Mouse (Mus musculus): ENCODE data around the gene Cyp4b1. TPM values are rescaled to one million over a fixed set of nuclear protein-coding genes. Genes with fewer than 3 reads are reported as not detected.
"Not testable (repeated sequence)": the region's sequence is repeated elsewhere in the genome, so short reads cannot be mapped to it uniquely, and the experiment has no call there.

Gene Cyp4b1
- 32.9 and 138 TPM in 2 replicates for polyA plus RNA-seq (2012; rRNA removed)

DNA sequence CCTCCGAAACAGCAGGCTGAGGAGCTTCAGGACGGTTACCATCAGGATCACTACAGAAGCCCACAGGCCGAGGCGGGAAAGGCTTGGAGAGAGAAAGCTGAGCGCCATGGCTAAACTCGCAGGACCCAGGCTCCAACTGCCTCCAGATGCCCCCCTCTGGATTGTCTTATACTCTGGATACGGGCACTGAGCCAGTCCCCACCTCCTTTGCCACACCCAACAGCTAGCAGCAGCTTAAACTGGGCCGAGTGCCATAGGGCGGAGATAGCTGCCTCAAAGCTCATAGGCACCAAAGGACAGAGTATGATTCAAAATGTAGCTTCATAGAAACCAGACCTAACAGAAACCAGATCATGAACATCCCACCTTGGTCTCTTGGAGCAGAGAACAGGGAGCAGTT lies at the start of gene Cyp4b1:
Cyp4b1 (minus strand) TSS at position 144 of the 400 bp plus-strand sequence.
- WGBS: 35% methylated on average over 9 of the region's 9 CpGs
- DNase-seq (ENCODE audit: low read depth, low spot score): peak; percentile 62

DNA sequence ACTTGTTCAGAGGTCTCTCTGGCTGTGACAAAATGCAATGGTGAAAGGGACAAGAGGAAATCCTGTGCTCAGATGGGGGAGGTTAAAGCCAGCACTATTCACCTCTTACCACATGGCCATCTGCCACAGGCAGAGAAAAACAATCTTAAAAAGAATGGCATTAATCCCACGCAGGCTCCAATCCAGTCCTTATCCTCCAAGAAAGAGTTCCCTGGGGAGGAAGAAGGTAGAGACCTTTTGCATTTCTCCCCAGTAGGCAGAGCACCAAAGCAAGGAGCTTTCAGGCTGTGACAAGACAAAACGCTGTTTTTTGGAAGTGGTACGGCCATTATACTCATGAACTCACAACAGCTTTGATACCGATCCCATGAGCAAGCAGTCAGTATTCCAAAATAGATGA lies 38.8 kb upstream of the Cyp4b1 start:
- DNase-seq (ENCODE audit: low read depth, low spot score): no peak
- WGBS: 66% methylated on average over 4 of the region's 4 CpGs

DNA sequence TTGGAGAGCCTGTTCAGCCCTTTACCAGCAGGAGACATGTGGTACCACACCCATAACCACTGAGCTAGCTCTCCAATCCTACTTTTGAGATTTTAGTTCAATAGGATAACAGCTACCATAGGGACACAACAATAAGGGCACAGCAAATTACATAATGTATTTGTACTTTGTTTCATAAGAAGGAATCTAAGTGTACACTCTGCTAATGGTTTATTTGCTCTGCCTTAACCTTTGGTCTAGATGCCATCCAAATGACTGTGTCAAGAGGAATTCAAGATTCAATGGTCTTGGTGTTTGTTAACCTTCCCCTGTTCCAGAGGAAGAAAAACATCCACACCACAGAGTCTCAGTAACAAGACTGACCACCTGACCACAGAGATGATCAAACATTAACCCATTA lies 11.7 kb upstream of the Cyp4b1 start:
- peak; percentile 59 for DNase-seq (ENCODE audit: low read depth, low spot score)

DNA sequence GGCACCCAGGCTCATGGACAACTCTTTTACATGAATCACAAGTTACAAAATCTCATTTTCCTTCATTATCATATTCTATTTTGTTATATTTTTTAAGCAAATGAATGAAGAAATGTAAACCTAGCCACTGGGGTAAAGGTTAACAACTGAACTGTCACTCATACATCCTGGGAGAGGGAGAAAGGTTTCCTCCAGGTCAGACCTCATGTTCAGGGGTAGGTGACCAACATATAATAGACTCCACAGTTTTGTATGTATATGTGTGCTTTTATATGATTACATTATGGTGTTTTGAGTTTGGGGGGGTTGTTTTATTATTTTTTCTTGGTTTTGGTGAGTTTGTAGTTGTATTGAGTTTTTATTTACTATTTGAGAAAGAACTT lies 10.3 kb upstream of the Cyp4b1 start:
- DNase-seq (ENCODE audit: low read depth, low spot score): no peak

DNA sequence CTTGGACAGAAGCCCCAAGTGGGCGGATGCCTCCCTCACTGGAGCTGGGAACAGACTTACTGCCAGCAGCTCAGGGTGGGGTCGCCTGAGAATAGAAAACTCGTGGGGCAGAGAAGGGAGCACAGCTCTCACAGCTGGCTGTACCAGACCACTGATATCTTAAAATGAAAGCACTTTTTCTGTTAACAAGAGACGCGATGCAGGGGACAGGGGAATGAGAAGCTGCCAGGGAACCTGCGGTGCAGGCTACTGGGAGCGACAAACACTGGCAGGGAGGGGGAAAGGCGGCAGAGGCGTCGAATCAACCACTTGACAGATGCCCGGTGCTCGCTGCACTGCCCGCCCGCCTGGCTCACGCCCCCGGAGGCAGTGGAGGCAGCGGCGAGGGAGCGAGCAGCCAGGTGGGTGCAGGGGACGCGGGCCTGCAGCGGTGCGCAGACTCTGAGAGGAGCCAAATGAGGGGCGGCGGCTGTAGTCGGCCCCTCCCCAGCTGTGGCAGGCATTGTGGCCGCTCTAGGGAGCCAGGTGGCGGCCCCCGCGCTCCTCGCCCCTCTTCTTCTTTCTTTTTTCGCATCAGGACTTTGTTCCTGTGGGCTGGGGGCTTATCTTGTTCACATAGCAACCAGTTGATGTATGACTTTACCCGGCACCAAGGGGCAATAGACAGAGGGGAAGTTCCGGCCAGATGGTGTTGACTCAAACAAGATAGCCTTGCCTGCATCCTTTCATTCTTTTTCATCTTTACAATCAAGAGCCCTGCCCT lies 9.8 kb upstream of the Cyp4b1 start:
- WGBS: 2% methylated on average over 33 of the region's 34 CpGs
- no peak for DNase-seq (ENCODE audit: low read depth, low spot score)

DNA sequence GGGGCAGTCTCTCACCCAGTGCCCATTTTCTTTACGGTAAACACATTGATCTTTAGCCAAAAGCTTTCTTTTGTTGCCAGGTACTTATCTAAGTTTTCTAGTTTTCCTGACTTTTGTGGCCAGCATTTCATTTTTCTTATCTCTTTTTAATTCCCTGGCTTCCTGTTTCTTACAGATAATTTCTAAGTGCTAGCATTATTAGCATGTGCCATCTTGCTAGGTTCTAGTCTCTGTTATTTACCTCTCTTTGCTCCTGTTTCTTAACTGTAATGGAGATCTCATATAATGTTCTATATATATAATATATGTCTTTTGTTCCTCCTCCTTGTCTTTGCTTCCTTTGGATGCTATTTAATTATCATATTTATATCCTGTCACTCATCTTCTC lies 9.0 kb upstream of the Cyp4b1 start:
- 75% methylated on average over 1 of the region's 1 CpGs for WGBS
- not testable (repeated sequence) for DNase-seq (ENCODE audit: low read depth, low spot score)

DNA sequence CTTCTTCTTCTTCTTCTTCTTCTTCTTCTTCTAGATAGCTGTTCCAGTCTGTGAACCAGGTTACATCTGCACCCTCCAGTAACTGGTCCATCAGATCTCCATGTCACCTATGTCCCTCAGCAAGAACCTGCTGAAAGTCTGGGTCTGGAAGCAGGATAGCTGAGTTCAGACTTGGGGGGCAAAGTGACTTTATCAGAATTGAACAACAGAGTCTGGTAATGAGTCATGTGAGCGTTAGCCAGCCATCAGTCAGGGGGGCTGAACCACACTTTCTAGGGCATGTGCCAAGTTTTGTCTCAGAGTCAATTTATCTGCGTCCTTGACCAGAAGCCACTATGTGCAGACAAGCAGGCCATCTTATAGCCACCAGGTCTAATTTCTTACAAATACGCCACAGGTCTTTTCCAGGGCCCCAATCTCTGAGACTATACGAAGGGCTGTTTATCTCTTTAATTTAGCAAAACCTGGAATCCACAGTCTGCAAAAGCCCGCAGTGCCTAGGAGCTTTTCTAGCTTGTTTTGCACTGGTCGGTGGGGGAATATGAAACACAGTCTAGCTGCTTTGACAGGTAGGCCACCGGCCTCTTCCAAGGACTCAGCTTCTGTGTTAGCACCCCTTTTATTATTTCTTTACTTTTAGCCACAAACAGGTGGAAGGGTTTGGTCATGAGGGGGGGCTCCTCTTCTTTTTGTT lies 8.5 kb upstream of the Cyp4b1 start:
- DNase-seq (ENCODE audit: low read depth, low spot score): not testable (repeated sequence)
- WGBS: 81% methylated on average over 7 of the region's 7 CpGs

DNA sequence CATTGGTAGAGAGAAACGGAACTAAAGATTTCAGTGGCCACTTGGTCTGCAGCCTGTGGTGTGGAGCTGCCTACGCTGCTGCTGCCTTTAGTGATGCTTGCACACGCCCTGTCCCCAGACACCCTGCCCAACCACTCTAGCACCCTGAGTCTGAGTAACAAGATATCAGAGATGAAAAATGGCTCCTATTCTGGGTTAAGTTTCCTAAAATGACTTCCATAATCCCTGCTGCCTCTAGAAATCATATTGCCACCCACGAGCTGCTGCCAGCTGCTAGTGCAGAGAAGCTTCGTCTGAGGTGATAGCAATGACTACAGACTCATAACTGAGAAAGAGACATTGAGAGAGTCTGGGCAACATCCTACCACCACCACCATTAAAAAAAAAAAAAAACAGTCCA lies 3.3 kb upstream of the Cyp4b1 start:
- DNase-seq (ENCODE audit: low read depth, low spot score): no peak
- WGBS: 90% methylated on average over 5 of the region's 5 CpGs

DNA sequence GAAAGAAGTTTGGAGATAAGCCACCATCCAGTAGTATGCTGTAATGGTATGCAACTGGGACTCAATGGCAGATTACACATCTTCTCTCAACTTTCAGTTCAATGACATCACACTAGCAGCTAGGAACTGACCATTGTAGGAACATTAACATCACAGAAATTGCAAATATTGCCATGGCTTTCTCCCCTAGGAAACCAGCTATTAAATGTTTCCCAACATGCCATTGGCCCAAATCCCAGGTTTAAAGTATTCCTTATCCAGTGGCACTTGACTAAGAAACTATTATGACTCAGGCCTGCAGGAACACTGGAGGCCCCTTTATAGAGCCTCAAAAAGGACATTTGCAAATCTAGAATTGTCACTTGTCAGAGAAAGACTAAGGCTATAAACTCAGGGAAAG lies 1.8 kb upstream of the Cyp4b1 start:
- no peak for DNase-seq (ENCODE audit: low read depth, low spot score)

DNA sequence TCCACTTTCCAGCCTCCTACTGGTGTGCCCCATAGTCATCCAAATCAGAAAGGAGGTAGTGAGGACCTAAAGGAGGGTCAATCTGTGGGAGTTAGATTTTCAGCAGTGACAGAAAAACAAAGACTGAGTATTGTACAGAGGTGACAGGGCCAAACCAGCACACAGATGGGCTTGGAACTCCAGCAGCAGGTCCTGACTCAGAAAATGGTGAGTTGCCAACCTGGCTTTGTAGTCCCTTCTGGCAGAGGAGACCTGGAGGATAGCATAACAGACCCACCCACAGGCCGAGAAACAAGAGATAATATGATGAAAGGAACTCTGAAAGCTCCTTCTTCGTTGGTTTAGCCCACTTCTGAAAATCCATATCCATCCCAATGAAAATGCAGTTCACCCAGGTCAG lies 1.2 kb upstream of the Cyp4b1 start:
- WGBS: 73% methylated on average over 2 of the region's 2 CpGs
- DNase-seq (ENCODE audit: low read depth, low spot score): no peak

DNA sequence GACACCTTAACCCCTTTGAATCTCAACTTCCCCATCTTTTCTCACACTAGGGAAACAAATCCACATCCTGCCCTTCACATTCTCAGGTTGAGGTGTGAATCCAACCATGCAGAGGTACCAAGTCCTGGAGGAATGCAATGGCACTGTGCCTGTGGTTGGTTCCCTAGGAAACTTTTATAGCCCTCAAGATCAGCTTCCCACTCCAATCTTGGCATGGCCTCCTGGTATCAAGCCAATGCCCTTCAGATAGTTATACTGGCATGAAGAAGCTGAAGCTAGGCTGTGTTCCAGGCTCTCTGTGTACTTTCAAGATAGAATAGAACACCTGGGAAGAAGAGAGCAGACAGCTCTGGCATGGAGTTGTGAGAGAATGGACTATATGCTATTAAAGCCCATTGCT lies 2.2 kb downstream of the Cyp4b1 start:
- peak; percentile 68 for DNase-seq (ENCODE audit: low read depth, low spot score)

DNA sequence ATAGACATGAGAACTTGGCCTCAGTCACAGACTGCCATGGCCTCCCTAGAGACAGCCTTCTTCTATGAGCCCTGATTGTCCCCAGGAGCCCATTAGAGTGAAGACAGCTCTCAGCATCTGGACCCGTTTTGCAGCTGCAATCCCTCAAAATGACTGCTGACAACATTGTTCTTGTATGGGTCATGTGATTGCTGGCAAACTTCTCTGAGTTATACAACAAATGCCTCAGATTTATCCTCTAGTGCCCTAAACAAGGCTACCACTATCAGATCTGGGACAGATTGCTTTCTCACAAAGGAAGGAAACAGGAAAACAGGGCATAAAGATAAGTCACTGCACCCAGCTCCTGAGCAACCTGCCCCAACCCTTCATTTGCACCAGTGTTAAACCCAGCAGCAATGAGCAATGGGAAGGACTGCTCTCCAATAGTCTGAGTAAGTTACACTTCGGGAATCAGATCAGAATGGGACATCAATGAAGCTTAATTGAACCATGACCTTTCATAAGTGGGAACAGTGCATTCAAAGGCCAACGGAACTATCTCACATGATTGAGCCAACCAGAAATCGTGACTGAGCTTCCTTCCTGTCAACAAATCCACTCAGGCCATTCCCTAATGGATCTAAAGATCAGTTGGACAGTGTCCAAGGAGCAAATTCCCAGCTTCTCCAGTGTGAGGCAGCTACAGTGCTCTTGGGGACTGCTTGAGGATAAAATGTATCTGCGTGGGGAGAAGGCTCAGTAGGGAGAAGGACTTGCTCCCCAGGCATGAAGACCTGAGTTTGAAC lies 4.4 kb downstream of the Cyp4b1 start:
- 17% methylated on average over 5 of the region's 5 CpGs for WGBS
- DNase-seq (ENCODE audit: low read depth, low spot score): no peak

DNA sequence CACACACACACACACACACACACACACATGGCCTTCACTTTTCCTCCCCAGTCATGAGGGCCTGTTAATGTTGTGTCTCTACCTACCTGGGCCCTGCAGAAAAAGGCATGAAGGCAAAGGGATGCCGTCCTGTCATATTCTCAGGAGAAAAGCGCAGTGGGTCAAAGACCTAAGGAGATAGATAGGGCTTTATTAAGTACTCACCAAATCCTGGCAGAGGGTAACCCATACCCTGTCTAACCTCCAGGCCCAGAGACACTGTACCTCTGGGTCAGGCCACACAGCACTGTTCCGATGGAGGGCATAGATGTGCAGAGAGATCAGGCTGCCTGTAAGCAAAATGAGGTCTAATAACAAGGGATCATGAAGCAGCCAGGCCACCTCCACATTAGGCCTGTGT lies 22.0 kb downstream of the Cyp4b1 start:
- WGBS: 86% methylated on average over 3 of the region's 3 CpGs
- DNase-seq (ENCODE audit: low read depth, low spot score): not testable (repeated sequence)

DNA sequence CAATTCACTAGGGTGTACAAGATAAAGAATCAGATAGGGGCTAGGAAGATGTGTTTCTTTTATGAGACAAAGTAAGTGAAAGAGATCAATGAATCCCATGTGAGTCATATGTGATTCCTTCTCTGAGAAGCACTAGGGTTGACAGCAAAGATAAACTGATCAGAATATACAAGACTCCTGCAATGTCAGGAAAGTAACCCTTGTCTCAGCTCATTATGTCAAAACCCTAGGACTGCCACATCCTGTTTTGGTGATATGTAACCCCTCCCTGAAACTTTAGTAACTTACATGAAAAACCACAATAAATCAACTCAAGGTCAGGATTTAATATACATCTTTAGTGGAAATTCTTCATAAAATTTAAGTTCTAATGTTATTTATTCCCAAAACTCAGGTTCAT lies 33.5 kb downstream of the Cyp4b1 start:
- no peak for DNase-seq (ENCODE audit: low read depth, low spot score)

DNA sequence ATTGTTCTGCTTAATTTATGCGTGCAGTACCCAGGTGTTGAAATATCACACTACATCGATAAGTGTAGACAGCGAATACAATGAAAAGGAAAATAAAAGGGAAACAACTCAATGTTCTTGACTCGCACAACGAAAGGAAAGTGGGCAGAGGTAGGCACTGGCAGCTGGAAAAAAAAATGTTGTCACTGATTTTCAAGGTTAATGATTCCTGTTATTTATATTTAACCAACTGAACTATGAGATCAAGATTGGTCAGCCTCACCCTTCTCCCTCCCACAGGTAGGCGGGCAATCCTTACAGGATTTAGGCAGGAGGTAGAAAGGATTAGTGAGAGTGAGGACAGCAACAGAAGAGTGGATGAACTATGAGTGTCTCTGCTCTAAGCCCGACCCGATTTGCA lies 46.9 kb downstream of the Cyp4b1 start, which contains the start of gene Cyp4a32:
Cyp4a32 (plus strand) TSS at position 359 of the 400 bp plus-strand sequence.
- WGBS: 86% methylated on average over 8 of the region's 8 CpGs
- not testable (repeated sequence) for DNase-seq (ENCODE audit: low read depth, low spot score)

DNA sequence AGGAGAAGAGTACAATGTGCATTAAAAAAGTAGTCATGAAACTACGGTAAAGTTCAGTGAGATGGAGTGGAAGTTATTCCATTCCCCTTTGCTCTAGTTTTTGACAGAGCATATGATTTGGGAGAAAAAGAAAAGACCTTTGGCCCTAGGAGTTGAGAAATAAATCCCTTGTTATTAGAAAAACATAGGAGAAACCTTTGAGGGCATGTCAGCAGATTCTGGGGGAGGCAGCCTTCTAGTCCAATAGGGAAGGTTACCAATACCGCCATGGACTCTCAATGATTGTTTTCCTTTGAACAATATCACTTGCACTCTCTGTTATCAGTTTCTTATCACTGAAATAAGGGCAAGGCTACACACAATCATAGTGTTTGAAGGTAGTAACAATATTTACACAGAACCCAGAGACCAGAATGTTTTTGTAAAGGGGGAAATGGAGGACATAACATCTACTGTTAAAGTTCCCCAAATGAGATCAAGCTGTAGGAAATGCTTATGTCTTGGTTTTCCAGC lies 50.6 kb downstream of the Cyp4b1 start:
- DNase-seq (ENCODE audit: low read depth, low spot score): no peak
- 48% methylated on average over 2 of the region's 2 CpGs for WGBS

DNA sequence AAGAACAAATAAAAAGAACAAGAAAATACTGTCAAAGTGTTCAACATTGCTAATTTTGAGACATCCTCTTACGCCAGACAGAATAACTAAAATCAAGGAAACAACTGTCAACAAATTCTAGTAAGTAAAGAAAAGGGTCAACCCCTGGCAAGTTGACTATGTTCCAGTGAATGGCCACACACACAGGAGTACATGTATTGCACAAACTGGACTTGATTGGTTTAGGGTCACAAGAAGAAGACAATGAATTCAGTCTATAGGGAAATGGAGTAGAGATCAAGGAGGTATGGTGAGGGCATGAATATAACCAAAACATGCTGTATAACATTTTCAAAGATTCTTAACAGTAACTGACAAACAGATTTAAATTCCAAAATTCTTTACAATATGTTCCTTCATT lies 51.2 kb downstream of the Cyp4b1 start:
- WGBS: 86% methylated on average over 1 of the region's 1 CpGs
- no peak for DNase-seq (ENCODE audit: low read depth, low spot score)

DNA sequence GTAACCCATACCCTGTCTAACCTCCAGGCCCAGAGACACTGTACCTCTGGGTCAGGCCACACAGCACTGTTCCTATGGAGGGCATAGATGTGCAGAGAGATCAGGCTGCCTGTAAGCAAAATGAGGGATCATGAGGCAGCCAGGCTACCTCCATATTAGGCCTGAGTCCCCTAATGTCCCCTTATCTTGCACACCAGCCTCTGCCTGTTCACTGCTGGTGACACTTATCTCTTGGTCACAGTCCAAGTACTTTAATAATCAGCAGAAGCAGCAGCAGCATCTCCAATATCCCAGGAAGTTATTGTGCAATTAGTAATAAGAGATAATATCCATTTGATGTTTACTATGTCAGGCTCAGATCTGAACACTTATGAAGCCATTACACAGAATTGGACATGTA lies 64.5 kb downstream of the Cyp4b1 start:
- DNase-seq (ENCODE audit: low read depth, low spot score): no peak

DNA sequence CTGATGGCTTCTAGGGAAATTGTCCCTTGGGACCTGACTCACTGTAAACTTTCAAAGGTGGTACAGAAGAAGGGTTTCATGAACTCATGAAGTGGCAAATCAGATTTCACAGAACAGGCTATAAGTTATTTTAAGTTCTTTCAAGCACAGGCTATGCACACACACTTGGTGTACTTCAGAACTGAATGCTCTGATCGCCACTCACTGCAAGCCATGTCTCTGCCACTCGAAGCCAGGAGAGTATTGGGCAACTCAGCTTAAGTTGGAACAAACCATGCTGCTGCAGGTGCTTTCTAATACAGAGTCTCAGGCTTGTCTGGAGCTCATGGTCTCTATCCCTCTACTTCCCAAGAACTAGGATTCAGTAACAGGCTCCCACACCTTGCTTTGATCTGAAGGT lies 71.7 kb downstream of the Cyp4b1 start:
- DNase-seq (ENCODE audit: low read depth, low spot score): no peak
- WGBS: 71% methylated on average over 2 of the region's 2 CpGs

DNA sequence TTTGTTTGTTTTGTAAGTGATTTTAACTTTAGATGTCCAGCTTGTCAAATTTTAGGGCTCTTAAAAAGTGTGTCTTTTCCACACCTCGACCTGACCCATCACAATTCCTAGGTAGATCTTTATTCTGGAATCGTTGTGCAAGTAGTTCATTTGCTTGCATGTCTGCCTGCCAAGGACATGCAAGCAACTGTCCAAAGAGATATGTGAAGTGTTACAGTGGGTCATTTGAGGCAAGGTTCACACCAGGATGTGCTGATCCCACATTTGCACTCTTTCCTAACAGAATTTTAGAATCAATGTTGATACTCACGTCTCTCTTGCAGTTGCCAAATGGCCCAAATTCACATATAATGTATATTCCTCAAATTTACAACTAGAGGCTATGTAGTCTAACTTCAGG lies 72.3 kb downstream of the Cyp4b1 start:
- 71% methylated on average over 3 of the region's 3 CpGs for WGBS
- no peak for DNase-seq (ENCODE audit: low read depth, low spot score)
